Mouse (Mus musculus) effector memory CD4-positive, alpha-beta T cell, adult 7 months (primary cell): ENCODE data around the gene Itgae. TPM values are rescaled to one million over a fixed set of nuclear protein-coding genes. Genes with fewer than 3 reads are reported as not detected.

Experiments
- polyA plus RNA-seq: library from polyadenylated mRNA; unstranded; fragments of 100-300 nt; shearing (Covaris generic); gene quantifications from one replicate; pipeline ENCODE4 v1.2.1, GENCODE M21; 2017

The Itgae gene
- 0.59 TPM for polyA plus RNA-seq

GRCm38 (mm10) chr11:73090283-73090682, at the start of gene Itgae:
Gene Itgae, plus strand, starts transcription at chr11:73090583.

GRCm38 (mm10) chr11:73047542-73047996, 42.8 kb upstream of the Itgae start, which contains the start of gene Ncbp3:
Gene Ncbp3, plus strand, starts transcription at chr11:73047783.

GRCm38 (mm10) chr11:73137591-73138501, 47.5 kb downstream of the Itgae start, which contains the start of gene Haspin:
Gene Haspin, minus strand, starts transcription at chr11:73138294.

GRCm38 (mm10) chr11:73159957-73160810, 69.8 kb downstream of the Itgae start, which contains the start of gene P2rx5:
Gene P2rx5, plus strand, starts transcription at chr11:73160421.

GRCm38 (mm10) chr11:73176608-73177508, 86.5 kb downstream of the Itgae start, which contains the start of the genes Emc6 and Tax1bp3:
Gene Emc6, minus strand, starts transcription at chr11:73177037.
Gene Tax1bp3, plus strand, starts transcription at chr11:73177083.

Other genes starting within 250 kb of the Itgae start
- 262 TPM for gene Atp2a3, start 129.4 kb upstream of the Itgae start, polyA plus RNA-seq
- not detected for gene P2rx1, start 91.5 kb upstream of the Itgae start, polyA plus RNA-seq
- 2.0 TPM for gene Camkk1, start 71.6 kb upstream of the Itgae start, polyA plus RNA-seq
- 7.0 TPM for gene Ncbp3, start 42.8 kb upstream of the Itgae start, polyA plus RNA-seq
- 2.2 TPM for gene Haspin, start 47.7 kb downstream of the Itgae start, polyA plus RNA-seq
- gene P2rx5, start 69.8 kb downstream of the Itgae start, polyA plus RNA-seq: not detected
- 95.4 TPM for gene Emc6, start 86.5 kb downstream of the Itgae start, polyA plus RNA-seq
- 12.4 TPM for gene Tax1bp3, start 86.5 kb downstream of the Itgae start, polyA plus RNA-seq
- 8.6 TPM for gene Ctns, start 108.5 kb downstream of the Itgae start, polyA plus RNA-seq
- 6.2 TPM for gene Shpk, start 108.9 kb downstream of the Itgae start, polyA plus RNA-seq
- not detected for gene Trpv1, start 143.7 kb downstream of the Itgae start, polyA plus RNA-seq
- gene Trpv3, start 176.8 kb downstream of the Itgae start, polyA plus RNA-seq: 0.12 TPM
- gene Aspa, start 239.0 kb downstream of the Itgae start, polyA plus RNA-seq: 0.82 TPM
- not detected for gene Gm49340, start 239.2 kb downstream of the Itgae start, polyA plus RNA-seq
- not detected for gene Spata22, start 239.2 kb downstream of the Itgae start, polyA plus RNA-seq